8 mouse cellular contexts compared by ENCODE assay signal in genomic region chr2:57116366-57117200, GRCm38 (mm10). TPM values are rescaled to one million over a fixed set of nuclear protein-coding genes. Genes with fewer than 3 reads are reported as not detected.
DNase-seq lines count a peak whose midpoint lies in the region; ATAC-seq and TF ChIP-seq lines count a peak whose summit lies in the region.

No protein-coding gene starts in this region.

- H3K4me3 ChIP-seq in hindbrain, postnatal 0 days (ENCODE audit: low read length) = peak overlapping the region; percentile 73

- TF ChIP-seq CTCF in hindbrain, postnatal 0 days (IDR thresholded peaks at IDR 0.05; ENCODE audit: low read depth) = peak; percentile 15; the same call in 1 of the 2 replicates

- ATAC-seq in common myeloid progenitor, adult 5-6 weeks (replicated peaks; ENCODE audit: low read depth, poor library complexity, severe bottlenecking) = peak; percentile 52
- ATAC-seq in hindbrain, postnatal 0 days = peak; percentile 42
- ATAC-seq in megakaryocyte-erythroid progenitor cell, adult 5-6 weeks (replicated peaks; ENCODE audit: low FRiP score, low TSS enrichment, poor library complexity, severe bottlenecking) = peak; percentile 49

- H3K4me1 ChIP-seq in hindbrain, postnatal 0 days (ENCODE audit: insufficient read depth, low read length) = no peaks in the 10 kb centered on the region; the same call in 1 of the 2 replicates

- WGBS in hindbrain, postnatal 0 days = under 1% methylated on average over 46 of the region's 47 CpGs

- peak overlapping the region; percentile 25; the same call in 1 of the 2 replicates for H3K9ac ChIP-seq in hindbrain, postnatal 0 days (replicated peaks; ENCODE audit: low read length)

- peak overlapping the region; percentile 20 for H3K27ac ChIP-seq in hindbrain, postnatal 0 days

- DNase-seq in left cerebral cortex, adult 18-20 months (ENCODE audit: low spot score in 2 of 2) = peak; percentile 67
- no peak for DNase-seq in left cerebral cortex, adult 11 months (ENCODE audit: low spot score)
- peak; percentile 72 for DNase-seq in gastrocnemius, postnatal 10 days
- DNase-seq in hindbrain, postnatal 0 days (ENCODE audit: low spot score) = peak; percentile 55
- DNase-seq in left cerebral cortex, postnatal 36 days (ENCODE audit: low spot score in 2 of 2) = peak; percentile 57 to 65
- DNase-seq in right cerebral cortex, postnatal 36 days (ENCODE audit: low spot score in 2 of 2) = peak; percentile 54 to 57

- H3K9me3 ChIP-seq in hindbrain, postnatal 0 days (ENCODE audit: low read length) = no peaks in the 10 kb centered on the region

- intact Hi-C loops in left cerebral cortex, postnatal 36 days (cut with DNase I) = loop anchor here (5.0 to 10.0 kb wide), 6 partner anchors 66 to 1002 kb away; partner anchors contain the start of gene Gpd2

- peak overlapping the region; percentile 99 for H3K4me2 ChIP-seq in hindbrain, postnatal 0 days (ENCODE audit: low read depth, low read length)

- H3K36me3 ChIP-seq in hindbrain, postnatal 0 days (ENCODE audit: insufficient read depth, low read length) = no peaks in the 10 kb centered on the region

- peaks cover 30% of the 10 kb centered on the region for H3K27me3 ChIP-seq in hindbrain, postnatal 0 days (ENCODE audit: insufficient read depth, low read length)

RNA-seq across cellular contexts. Expression of gene Nr4a2, which starts 7.2 kb away (rescaled TPM):
- 10 to 100 TPM; 38.4 to 71.5 TPM for total RNA-seq in left cerebral cortex, adult 18-20 months (2021)
- total RNA-seq in common myeloid progenitor, adult 5-6 weeks (2017) = 3.7 and 5.5 TPM in 2 replicates
- 1 to 10 TPM; 1.8 to 2.3 TPM for total RNA-seq in gastrocnemius, postnatal 10 days (2021)
- total RNA-seq in hindbrain, postnatal 0 days (2014; rRNA removed) = 8.5 and 8.7 TPM in 2 replicates
- polyA plus RNA-seq in hindbrain, postnatal 0 days (2015; fragmentation: Nextera tagmentation; extraction: Ambion mirVana) = 8.6 and 11.2 TPM in 2 replicates
- total RNA-seq in left cerebral cortex, postnatal 36 days (2021) = 10 to 100 TPM; 48.2 to 52.8 TPM
- 2.1 and 3.7 TPM in 2 replicates for total RNA-seq in megakaryocyte-erythroid progenitor cell, adult 5-6 weeks (2014; fragmentation: Nextera tagmentation)
- total RNA-seq in megakaryocyte-erythroid progenitor cell, adult 5-6 weeks (2017) = 5.5 and 7.4 TPM in 2 replicates
